Mouse (Mus musculus): ENCODE measurements around the gene Mgat3.

GRCm38 (mm10) chr15:80171791-80172190 lies 1.7 kb upstream of the Mgat3 start:
- TF ChIP-seq CTCF (IDR thresholded peaks at IDR 0.05) (no peak), EP300 (IDR thresholded peaks at IDR 0.05) (no peak)
